Mouse (Mus musculus) forebrain, postnatal 0 days (tissue): ENCODE measurements around the gene Cnbd2. TPM values are rescaled to one million over a fixed set of nuclear protein-coding genes. Genes with fewer than 3 reads are reported as not detected.
"Not testable (repeated sequence)": the region's sequence is repeated elsewhere in the genome, so short reads cannot be mapped to it uniquely, and the experiment has no call there.

ENCODE experiments used
- ATAC-seq: fragments of 200-750 bp; cut with Nextera tagmentation; 2 replicates; pipeline ENCODE4 v1.8.0; 2017; ENCODE audit warnings: mild to moderate bottlenecking, moderate library complexity
- DNase-seq: peaks from one replicate; pipeline ENCODE4 v3.0.0-alpha.2; 2015
- H3K27ac ChIP-seq: fragments of 300-500 bp; sonication (generic); 2 replicates; pipeline ENCODE4 v1.5.1; 2014; ENCODE audit warnings: low read depth, mild to moderate bottlenecking, antibody characterized with exemption, low read length, moderate library complexity, mixed read lengths
- H3K27me3 ChIP-seq: fragments of 300-500 bp; sonication (generic); 2 replicates; pipeline ENCODE4 v1.6.1; 2014; ENCODE audit warnings: mild to moderate bottlenecking, low read length, mixed read lengths; ENCODE audit not compliant: insufficient read depth
- H3K36me3 ChIP-seq: fragments of 300-500 bp; sonication (generic); 2 replicates; pipeline ENCODE4 v1.6.1; 2014; ENCODE audit warnings: mild to moderate bottlenecking, moderate library complexity; ENCODE audit not compliant: insufficient read depth
- H3K4me1 ChIP-seq: fragments of 300-500 bp; sonication (generic); 2 replicates; pipeline ENCODE4 v1.6.1; 2014; ENCODE audit warnings: antibody characterized with exemption; ENCODE audit not compliant: insufficient read depth
- H3K4me2 ChIP-seq: fragments of 300-500 bp; sonication (generic); 2 replicates; pipeline ENCODE4 v1.6.1; 2014; ENCODE audit warnings: low read depth, mild to moderate bottlenecking, moderate library complexity
- H3K4me3 ChIP-seq: fragments of 300-500 bp; sonication (generic); 2 replicates; pipeline ENCODE4 v1.5.1; 2014; ENCODE audit warnings: low read depth, low read length, mixed read lengths
- H3K9ac ChIP-seq: fragments of 300-500 bp; sonication (generic); 2 replicates; pipeline ENCODE4 v1.6.1; 2014; ENCODE audit warnings: mild to moderate bottlenecking
- H3K9me3 ChIP-seq: fragments of 300-500 bp; sonication (generic); 2 replicates; pipeline ENCODE4 v1.6.1; 2016; ENCODE audit warnings: low read length
- CTCF ChIP-seq: sonication (generic); IDR thresholded peaks from 2 replicates; pipeline ENCODE4 v1.5.1; 2016; ENCODE audit warnings: antibody characterized with exemption, control low read depth, low read depth
- WGBS: fragments of 180-500 bp; shearing (Covaris S2); extraction: QIAGEN DNeasy Blood & Tissue Kit; methylation state at CpG from one replicate; pipeline ENCODE4 v1.1.7; 2014; 5-methylcytosine and 5-hydroxymethylcytosine counted together
- polyA plus RNA-seq: library from polyadenylated mRNA; unstranded; fragments of >200 nt; fragmentation: Nextera tagmentation; extraction: Ambion mirVana; gene quantifications from 2 replicates; pipeline ENCODE4 v1.2.1, GENCODE M21; 2015
- total RNA-seq: library from RNA; depleted of rRNA; stranded (reverse); fragments of >200 nt; gene quantifications from 2 replicates; pipeline ENCODE4 v1.2.3, GENCODE M21; 2014

Gene Cnbd2
- total and polyA plus RNA-seq, 2 experiments from 2014 or later: 7.0 to 9.1 TPM

- no peak for TF ChIP-seq CTCF
- H3K36me3 ChIP-seq: no peaks in the 10 kb centered on the region
- H3K27me3 ChIP-seq: no peaks in the 10 kb centered on the region
- no peak overlapping the region for H3K27ac ChIP-seq
- ATAC-seq (no peak), DNase-seq (no peak)
- H3K4me1 ChIP-seq: no peaks in the 10 kb centered on the region
- H3K4me2 ChIP-seq: no peak overlapping the region
- no peaks in the 10 kb centered on the region for H3K9me3 ChIP-seq
- no peak overlapping the region for H3K9ac ChIP-seq
- 77% methylated on average over 7 of the region's 7 CpGs for WGBS
- no peak overlapping the region for H3K4me3 ChIP-seq
Observed at GRCm38 (mm10) chr2:156376956-156377355, 64.9 kb downstream of the Cnbd2 start.

DNA sequence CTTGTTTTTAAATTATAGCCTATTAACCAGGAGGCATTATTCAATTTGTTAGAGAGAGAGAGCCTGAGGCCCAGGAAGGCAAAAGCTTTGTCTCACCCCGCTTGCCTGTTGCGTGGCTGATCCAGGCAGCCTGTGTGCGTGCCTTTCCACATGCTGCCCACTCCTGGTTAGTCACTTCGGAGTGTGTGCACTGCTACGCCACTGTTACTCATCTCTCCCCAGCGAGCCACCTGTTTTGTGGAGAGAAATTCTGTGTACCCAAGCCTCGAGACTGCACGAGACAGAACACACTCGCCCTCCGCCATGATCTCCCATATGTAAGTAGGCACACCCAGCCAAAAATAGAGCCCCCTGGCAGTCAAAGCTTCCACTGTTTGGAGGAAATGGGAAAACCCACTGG lies 67.8 kb downstream of the Cnbd2 start:
- Histone ChIP-seq H3K36me3 (no peaks in the 10 kb centered on the region), H3K4me1 (no peaks in the 10 kb centered on the region), H3K4me3 (no peak overlapping the region), H3K27ac (no peak overlapping the region), H3K4me2 (no peak overlapping the region), H3K9me3 (no peaks in the 10 kb centered on the region; the same call in 1 of the 2 replicates), H3K27me3 (no peaks in the 10 kb centered on the region), H3K9ac (no peak overlapping the region)
- DNase-seq (no peak), ATAC-seq (no peak)
- TF ChIP-seq CTCF: no peak
- 72% methylated on average over 10 of the region's 10 CpGs for WGBS

DNA sequence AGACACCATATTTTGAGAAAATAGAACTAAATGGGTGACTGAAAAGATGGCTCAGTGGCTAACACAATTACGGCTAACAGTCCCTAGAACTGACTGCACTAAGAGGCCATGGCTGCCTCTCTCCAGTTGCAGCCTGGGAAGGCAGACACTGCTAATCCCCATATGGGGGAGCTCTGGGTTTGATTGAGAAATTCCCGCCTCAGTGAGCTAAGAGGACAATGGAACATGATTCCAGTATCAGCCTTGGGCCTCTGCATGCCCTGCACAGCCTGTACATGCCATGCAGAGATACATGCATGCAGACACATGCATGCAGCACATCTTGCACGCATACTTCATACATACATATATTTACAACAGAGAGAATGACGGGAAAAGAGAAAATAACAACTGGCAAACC lies 69.3 kb downstream of the Cnbd2 start:
- TF ChIP-seq CTCF: peak; percentile 53
- no peak overlapping the region for H3K4me2 ChIP-seq
- H3K27ac ChIP-seq: no peak overlapping the region
- H3K4me3 ChIP-seq: no peak overlapping the region
- H3K4me1 ChIP-seq: no peaks in the 10 kb centered on the region
- WGBS: 58% methylated on average over 4 of the region's 4 CpGs
- DNase-seq: peak; percentile 31
- no peaks in the 10 kb centered on the region; the same call in 1 of the 2 replicates for H3K9me3 ChIP-seq
- H3K9ac ChIP-seq: no peak overlapping the region
- ATAC-seq: peak; percentile 53; the same call in 1 of the 2 replicates
- no peaks in the 10 kb centered on the region for H3K36me3 ChIP-seq
- H3K27me3 ChIP-seq: no peaks in the 10 kb centered on the region

GRCm38 (mm10) chr2:156392461-156393154 lies 80.5 kb downstream of the Cnbd2 start:
- H3K36me3 ChIP-seq, H3K9me3 ChIP-seq, H3K27me3 ChIP-seq, H3K4me1 ChIP-seq, H3K27ac ChIP-seq: not testable (repeated sequence)
- 0 out of 2 replicates have a peak overlapping the region, but pooled peaks have one; percentile 14 for H3K9ac ChIP-seq
- peak overlapping the region; percentile 37 for H3K4me3 ChIP-seq
- peak overlapping the region; percentile 35 for H3K4me2 ChIP-seq
- ATAC-seq: peak; percentile 96
- whole genome bisulfite sequencing: 0% methylated on average over 7 of the region's 63 CpGs
- peak; percentile 84 for DNase-seq

GRCm38 (mm10) chr2:156393155-156393828 lies 81.2 kb downstream of the Cnbd2 start:
- Histone ChIP-seq H3K4me3 (peak overlapping the region; percentile 37), H3K4me2 (peak overlapping the region; percentile 35), H3K9me3 (no peaks in the 10 kb centered on the region), H3K27ac (0 out of 2 replicates have a peak overlapping the region, but pooled peaks have one; percentile 30), H3K27me3 (no peaks in the 10 kb centered on the region), H3K4me1 (no peaks in the 10 kb centered on the region), H3K36me3 (no peaks in the 10 kb centered on the region), H3K9ac (peak overlapping the region; percentile 14; the same call in 1 of the 2 replicates)
- DNase-seq: peak; percentile 15
- ATAC-seq: 0 out of 2 replicates have a peak, but pooled peaks have one; percentile 21
- TF ChIP-seq CTCF: no peak
- 54% methylated on average over 5 of the region's 5 CpGs for WGBS

- ATAC-seq: no peak
- no peak overlapping the region for H3K27ac ChIP-seq
- TF ChIP-seq CTCF: peak; percentile 46
- 97% methylated on average over 4 of the region's 4 CpGs for WGBS
- H3K9me3 ChIP-seq: no peaks in the 10 kb centered on the region
- H3K4me2 ChIP-seq: no peak overlapping the region
- H3K9ac ChIP-seq: no peak overlapping the region
- no peaks in the 10 kb centered on the region for H3K4me1 ChIP-seq
- H3K36me3 ChIP-seq: no peaks in the 10 kb centered on the region
- DNase-seq: no peak
- no peaks in the 10 kb centered on the region for H3K27me3 ChIP-seq
- no peak overlapping the region for H3K4me3 ChIP-seq
Observed at GRCm38 (mm10) chr2:156394282-156394681, 82.2 kb downstream of the Cnbd2 start.

DNA sequence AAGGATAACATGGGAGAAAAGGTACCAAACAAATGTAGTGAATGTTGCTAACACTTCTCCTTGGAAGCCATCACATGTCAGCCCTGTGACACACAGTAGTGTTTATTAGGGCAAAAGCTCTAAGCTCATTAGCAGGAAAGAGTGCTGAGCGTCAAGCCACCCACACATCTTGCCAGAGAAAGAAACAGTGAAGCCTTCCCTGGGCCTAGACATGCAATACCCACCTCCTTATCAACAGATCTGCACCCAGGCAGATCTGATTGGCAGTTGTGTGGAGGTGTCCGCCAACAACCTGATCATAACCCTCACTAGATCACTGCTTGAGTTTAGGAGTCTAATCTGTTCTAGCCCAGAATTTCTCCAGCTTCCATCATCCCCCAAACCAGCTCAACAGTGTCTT lies 84.0 kb downstream of the Cnbd2 start:
- H3K4me1 ChIP-seq: no peaks in the 10 kb centered on the region; the same call in 1 of the 2 replicates
- H3K36me3 ChIP-seq: no peaks in the 10 kb centered on the region
- DNase-seq (no peak), ATAC-seq (no peak)
- H3K4me3 ChIP-seq: no peak overlapping the region
- TF ChIP-seq CTCF: no peak
- no peak overlapping the region for H3K9ac ChIP-seq
- H3K9me3 ChIP-seq: no peaks in the 10 kb centered on the region
- no peak overlapping the region for H3K4me2 ChIP-seq
- no peaks in the 10 kb centered on the region for H3K27me3 ChIP-seq
- no peak overlapping the region for H3K27ac ChIP-seq
- WGBS: 80% methylated on average over 2 of the region's 2 CpGs
